1 mouse cellular context compared by ENCODE assay signal in the genomic region with DNA sequence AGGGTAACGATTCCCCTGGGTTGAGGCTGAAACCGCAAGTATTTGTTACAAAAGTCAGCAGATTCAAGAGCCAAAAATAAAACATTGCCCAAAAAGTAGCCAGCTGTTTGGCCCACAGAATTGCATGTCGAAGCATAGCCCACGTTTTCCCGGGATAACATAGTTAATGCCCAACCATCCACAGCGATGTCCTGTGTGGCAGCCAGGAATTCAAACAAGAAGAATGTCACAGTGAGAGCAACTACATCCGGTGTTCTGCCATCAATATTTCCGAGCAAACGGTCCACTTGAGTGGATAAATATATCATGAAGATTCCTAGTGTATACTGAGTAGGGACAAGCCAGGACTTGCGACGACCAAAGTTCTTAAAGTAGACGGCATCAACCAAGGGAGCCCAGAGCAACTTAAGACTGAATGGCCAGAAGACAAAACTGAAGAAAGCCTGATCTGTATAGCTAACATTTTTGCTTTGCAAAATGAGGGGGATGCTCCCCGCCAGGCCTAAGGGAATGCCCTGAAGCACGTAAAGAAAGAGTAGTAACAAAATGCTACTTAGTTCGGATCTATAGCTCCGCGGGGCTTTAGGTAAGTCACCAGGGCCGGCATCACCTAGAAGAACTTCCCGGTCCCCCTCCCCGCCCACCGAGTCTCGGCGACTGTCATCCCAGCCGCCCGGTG.
TF ChIP-seq lines count a peak whose summit lies in the region.

No protein-coding gene starts in this region.

TF ChIP-seq in CH12.LX, 34 proteins besides CTCF, POLR2A, EP300 and RAD21:
- no peak for TF ChIP-seq MAX (IDR thresholded peaks at IDR 0.05; ENCODE audit: low read length)
- TF ChIP-seq HCFC1 (IDR thresholded peaks at IDR 0.05; ENCODE audit: low read depth, low read length) = no peak
- peak; percentile 70; the same call in 1 of the 2 replicates for TF ChIP-seq MEF2A (IDR thresholded peaks at IDR 0.05; ENCODE audit: borderline replicate concordance, low read depth, low read length)
- TF ChIP-seq MXI1 (IDR thresholded peaks at IDR 0.05; ENCODE audit: low read depth, low read length) = peak; percentile 24; the same call in 1 of the 2 replicates
- no peak for TF ChIP-seq IRF4 (IDR thresholded peaks at IDR 0.05; ENCODE audit: low read depth, low read length)
- 0 out of 2 replicates have a peak, but pooled peaks have one; percentile 31 for TF ChIP-seq SIN3A (IDR thresholded peaks at IDR 0.05; ENCODE audit: low read length)
- 0 out of 2 replicates have a peak, but pooled peaks have one; percentile 30 for TF ChIP-seq ELF1 (IDR thresholded peaks at IDR 0.05; ENCODE audit: low read depth, low read length)
- no peak for TF ChIP-seq ZNF384 (IDR thresholded peaks at IDR 0.05; ENCODE audit: low read depth, low read length)
